Mouse (Mus musculus) bone marrow macrophage, adult 2 months (primary cell): ENCODE measurements around the gene Smg9.

ENCODE experiments used
- CTCF ChIP-seq: IDR thresholded peaks from 2 replicates; pipeline ENCODE4 v1.5.1; 2012; ENCODE audit warnings: low read depth, mild to moderate bottlenecking, low read length, moderate library complexity
- POLR2A ChIP-seq: IDR thresholded peaks from 2 replicates; pipeline ENCODE4 v1.6.1; 2012; ENCODE audit warnings: mild to moderate bottlenecking, low read depth, low read length, borderline replicate concordance

DNA sequence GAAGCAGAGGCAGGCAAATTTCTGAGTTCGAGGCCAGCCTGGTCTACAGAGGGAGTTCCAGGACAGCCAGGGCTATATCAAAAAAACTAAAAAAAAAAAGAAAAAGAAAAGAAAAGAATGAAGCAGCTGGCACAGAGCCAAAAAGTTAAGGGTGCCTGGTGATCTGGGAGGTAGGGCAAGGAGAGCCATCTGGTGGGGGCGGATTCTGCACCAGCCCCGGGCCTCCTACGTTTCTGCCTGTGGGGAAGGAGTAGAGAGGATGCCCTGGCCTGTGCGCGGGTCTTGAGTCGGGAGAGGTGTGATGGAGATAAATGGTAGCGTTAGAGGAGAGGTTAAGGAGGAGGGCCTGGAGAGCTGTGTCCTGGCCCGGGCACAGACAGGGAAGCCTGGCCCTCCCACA is 8.8 kb downstream of the Smg9 start:
- TF ChIP-seq CTCF (no peak), POLR2A (no peak)
